Mouse (Mus musculus) spleen, embryonic (tissue): ENCODE data around the gene Wdr66.
"Not testable (repeated sequence)": the region's sequence is repeated elsewhere in the genome, so short reads cannot be mapped to it uniquely, and the experiment has no call there.

Experiments
- CTCF ChIA-PET: fragments of 350-600 bp; sonication (Branson Sonifier 250); formaldehyde crosslinking; loops from one replicate; lab custom pipeline; 2022; lab: Charles Lee

Gene Wdr66

DNA sequence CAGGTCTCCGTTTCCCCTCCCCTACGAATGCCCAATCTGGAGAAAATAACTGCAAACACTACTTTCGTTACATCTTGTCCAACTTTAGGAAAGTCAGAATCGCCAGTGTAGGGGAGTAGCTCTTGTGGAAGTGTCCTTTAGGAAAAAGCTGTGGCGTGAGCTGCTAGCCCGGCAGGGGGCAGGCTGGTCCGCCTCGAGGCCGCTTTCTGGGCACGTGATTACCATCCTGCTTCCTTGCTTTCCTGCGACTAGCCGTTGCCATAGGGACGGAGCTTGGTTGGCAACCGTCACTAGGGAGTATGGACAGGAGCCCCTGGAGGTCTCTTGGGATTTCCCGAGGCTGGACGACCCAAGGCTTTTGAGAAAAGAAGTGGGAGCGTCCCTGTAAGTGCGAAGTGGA is at the start of gene Wdr66:
Wdr66 (plus strand) TSS at position 269 of the 400 bp plus-strand sequence.
- CTCF ChIA-PET, result no interaction called here

DNA sequence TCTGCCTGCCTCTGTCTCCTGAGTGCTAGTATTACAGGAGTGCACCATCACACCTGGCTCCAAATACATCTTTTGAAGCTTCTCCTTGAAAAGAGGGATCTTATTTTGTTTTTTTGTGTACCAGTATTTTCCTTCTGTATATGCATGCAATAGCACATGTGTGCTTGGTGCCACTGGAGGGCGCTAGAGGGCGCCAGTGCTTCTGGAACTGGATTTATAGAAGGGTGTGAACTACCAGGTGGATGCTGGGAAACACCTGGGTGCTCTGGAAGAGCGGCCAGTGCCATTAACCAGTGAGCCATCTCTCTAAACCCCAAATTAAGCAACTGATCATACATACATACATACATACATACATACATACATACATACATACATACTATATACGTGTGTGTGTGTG is 49.1 kb upstream of the Wdr66 start:
- CTCF ChIA-PET, result not testable (repeated sequence)

DNA sequence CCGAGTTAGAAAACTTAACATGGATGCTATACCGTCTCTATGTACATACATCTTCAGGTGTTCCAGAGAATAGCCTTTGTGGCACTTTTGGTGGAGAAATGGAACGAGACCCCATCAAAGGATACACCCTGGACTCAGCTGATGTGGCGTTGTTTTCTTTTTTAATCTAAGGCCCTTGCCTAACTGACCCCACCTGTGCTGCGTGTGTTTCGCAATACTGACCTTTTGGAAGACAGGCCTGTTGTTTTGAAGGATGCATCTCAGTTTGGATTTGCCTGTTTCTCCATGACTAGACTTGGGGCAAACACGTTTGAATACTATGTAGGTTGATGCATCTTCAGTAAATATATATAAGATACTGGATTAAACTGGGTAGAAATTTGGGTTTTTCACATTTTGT is 48.3 kb upstream of the Wdr66 start:
- CTCF ChIA-PET, result not testable (repeated sequence)

DNA sequence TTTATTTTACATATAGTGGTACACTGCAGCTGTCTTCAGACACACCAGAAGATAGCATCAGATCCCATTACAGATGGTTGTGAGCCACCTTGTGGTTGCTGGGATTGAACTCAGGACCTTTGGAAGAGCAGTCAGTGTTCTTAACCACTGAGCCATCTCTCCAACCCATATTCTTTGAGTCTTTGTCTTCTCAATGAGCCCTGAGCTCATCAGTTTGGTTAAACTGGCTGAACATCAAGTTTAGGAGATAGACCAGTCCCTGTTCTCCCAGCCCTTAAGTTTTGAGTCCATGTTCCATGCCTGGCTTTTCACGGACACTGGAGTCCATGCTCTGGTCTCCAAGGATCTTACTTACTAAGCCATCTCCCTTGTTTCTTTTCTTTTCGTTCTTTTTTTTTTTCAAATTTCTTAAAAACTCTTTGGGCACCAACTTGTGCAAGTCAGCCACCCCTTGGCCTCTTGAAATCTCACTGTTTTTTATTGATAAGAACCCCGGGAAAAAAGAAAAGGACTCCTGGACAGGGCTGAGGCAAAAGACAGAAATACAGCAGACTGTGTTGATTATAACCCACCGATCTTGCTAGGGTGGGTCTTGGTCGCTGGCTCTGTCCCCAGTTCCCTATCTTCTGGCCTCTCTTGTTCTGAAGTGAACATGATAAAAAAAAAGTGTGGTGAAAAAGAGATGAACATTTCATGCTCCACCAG is 29.4 kb upstream of the Wdr66 start:
- CTCF ChIA-PET, result not testable (repeated sequence)

DNA sequence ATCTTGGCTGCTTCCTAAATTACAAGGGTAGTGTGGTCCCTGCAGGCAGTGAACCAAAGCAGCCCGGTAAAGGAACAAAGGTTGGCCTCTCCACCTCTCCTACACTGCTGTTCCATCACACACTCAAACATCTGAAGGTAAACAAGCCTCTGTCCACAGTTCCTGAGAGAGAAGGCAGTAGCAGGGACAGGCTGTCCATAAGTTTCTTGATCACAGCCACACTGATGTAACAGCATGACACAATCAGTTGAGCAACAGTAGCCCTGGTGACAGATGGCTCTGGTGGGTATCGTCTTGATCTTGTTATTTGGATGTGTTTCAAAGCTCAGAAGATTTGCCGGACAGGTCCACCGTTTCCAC is 28.9 kb upstream of the Wdr66 start:
- CTCF ChIA-PET, result no interaction called here

DNA sequence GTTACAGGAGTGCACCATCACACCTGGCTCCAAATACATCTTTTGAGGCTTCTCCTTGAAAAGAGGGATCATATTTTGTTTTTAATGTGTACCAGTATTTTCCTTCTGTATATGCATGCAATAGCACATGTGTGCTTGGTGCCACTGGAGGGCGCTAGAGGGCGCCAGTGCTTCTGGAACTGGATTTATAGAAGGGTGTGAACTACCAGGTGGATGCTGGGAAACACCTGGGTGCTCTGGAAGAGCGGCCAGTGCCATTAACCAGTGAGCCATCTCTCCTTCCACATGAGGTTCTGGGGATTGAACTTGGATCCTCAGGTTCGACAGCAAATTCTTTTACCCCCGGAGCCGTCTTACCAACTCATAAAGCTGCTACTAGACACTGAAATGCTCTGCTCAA is 28.0 kb upstream of the Wdr66 start:
- CTCF ChIA-PET, result not testable (repeated sequence)

DNA sequence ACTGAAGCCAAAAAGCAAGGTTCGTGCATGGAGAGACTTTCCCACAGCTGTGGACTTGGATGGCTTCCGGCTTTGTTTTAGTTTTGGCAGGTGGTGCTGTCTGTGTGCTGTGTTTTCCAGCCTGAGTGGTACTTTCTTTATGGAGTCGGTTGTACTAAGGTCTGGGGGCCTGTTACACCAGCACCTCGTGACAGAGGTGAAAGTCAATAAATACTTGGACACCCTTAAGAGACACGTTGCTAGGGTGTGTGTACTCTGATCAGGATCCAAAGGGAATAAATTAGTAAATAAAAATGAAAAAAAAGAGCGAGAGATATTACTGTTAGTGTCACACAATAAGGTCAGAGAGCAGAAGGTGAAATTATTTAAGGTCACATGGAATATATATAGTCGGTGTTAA is 25.1 kb upstream of the Wdr66 start:
- CTCF ChIA-PET, result no interaction called here

DNA sequence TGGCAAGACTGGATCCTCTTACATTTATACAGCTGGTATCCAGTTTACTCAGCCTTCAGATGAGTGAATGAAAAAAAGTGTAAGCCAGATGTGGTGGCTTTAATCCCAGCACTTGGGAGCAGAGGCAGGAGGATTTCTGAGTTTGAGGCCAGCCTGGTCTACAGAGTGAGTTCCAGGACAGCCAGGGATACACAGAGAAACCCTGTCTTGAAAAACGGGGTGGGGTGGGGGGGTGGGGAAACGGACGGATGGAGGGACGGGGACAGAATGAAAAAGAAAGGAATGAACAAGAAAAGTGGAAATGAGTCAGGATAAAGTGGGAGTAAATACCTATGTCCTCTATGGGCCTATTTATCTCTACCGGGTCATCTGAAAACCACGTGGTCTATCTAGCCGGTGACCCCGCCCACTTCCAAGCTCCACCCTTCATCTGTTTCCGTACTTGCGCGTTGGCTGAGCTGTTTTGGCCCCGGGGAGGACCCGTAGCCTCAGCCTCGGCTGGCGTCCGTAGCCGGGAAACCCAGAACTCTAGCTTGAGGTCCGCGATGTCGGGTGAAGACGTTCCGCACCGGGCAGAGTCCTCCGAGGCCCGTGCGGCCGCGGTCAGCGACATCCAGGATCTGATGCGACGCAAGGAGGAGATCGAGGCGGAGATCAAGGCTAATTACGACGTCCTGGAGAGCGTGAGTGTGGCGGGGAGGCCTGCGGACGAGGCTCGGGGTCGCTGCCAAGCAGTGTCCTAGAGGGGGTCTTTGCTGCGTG is 24.0 kb upstream of the Wdr66 start:
- CTCF ChIA-PET, result interaction anchor here (0.6 to 0.7 kb wide), 2 partner anchors 18 to 161 kb away, joined by 4 to 5 read pairs; no protein-coding TSS in a partner anchor

DNA sequence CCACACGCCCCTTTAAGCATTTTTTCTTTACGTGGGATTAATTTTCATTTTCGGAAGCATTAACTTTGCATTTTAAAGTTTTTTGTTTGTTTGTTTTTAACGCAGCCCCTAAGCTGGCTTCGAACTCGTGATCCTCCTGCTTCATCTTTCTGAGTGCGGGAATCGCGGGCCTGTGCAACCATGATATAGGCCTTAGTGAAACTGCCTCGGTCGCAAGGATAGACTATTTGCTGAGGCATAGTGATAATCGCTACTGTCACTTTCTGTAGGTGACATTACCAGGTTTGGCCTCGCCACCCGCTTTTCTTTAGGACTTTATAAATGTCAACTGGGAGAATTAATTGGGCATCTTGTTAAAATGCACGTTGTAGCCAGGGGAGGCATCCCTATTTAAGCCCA is 23.4 kb upstream of the Wdr66 start:
- CTCF ChIA-PET, result interaction anchor here (0.6 to 0.7 kb wide), 2 partner anchors 17 to 162 kb away, joined by 4 to 5 read pairs; no protein-coding TSS in a partner anchor

DNA sequence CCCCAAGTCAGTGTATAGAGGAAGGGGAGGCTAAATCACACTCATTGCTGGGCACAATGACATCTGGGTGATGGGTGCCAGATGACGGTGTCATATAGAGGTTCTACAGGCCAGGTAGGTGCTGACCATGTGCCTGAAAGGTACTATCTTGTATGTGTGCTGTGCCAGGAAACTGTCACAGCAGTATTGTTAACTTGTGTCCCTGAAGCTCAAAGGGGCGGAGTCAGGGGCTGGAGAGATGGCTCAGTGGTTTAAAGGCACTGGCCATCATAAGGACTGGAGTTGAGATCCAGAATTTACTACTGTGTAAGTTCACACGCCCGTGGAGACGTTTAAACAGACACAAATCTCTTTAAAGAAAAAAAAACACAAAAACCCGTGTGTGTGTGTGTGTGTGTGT is 22.6 kb upstream of the Wdr66 start:
- CTCF ChIA-PET, result no interaction called here

DNA sequence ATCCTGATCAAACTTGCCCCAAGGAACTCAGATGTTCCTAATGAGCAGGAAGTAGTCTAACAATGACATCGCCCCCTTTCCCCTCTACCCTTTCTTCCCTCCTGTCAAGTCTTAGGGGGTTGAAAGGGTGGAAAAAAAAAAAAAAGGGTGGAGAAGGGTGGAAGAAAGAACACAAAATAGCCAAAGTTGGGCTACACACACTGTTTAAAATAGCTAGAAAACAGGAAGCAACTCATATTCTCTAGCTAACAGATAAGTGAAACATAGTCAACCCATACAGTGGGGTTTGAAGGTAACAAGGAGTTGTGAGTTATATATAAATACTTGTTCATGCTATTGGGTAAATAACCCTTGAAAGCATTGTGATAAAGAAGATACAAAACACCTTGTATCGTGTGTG is 19.7 kb upstream of the Wdr66 start:
- CTCF ChIA-PET, result no interaction called here

DNA sequence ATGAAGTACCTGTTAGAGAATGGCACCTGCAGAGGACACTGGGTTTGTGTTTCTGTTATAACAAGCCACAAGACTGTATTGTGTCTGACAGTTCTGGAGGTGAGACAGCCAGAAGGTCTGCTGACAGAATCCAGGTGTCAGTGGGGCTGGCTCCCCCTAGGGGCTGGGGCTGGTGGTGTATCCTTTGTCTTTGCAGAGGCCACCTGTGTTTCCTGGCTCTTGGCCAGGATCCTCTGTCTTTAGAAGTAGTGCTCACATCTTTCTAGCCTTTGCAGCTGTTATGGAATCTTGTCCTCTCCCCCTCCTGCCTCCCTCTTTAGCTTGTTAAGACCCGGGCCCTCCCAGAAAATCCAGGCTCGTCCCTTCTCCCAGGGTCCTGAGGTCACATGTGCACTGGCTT is 16.2 kb upstream of the Wdr66 start:
- CTCF ChIA-PET, result interaction anchor here (0.7 kb wide), 1 partner anchor 258 kb away, joined by 3 read pairs; no protein-coding TSS in a partner anchor

DNA sequence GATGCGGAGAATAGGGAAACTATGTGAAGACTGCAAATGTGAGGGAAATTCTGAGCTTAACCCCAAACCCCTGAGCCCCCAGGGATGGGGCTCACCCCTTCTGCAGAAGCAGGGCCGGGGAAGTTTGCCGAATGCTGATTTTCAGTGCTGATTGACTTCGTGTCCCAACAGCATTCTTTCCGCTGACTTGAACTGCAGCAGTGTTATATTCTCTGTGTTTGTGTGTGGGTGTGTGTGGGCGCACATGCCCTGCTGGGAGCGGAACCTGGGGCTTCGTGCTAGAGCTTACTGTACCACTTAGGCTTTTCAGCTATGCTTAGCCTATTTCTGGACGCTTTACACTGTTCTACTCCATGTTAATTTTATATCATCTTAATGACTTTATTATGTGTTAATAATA is 15.5 kb upstream of the Wdr66 start:
- CTCF ChIA-PET, result no interaction called here

DNA sequence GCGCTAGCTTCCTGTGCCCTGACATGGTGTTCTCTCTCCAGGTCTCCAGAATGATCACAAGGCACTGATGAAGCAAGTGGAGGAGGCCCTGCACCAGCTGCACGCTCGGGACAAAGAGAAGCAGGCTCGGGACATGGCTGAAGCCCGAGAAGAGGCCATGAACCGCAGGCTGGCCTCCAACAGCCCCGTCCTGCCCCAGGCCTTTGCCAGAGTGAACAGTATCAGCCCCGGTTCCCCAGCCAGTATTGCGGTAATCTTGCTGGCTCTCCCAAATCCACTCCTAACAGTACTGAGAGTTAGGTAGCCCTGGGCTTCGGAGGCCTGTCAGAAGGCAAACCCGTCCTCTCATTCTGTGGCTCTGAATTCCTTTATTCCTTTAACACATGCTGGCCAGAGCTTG is 12.4 kb upstream of the Wdr66 start:
- CTCF ChIA-PET, result no interaction called here

DNA sequence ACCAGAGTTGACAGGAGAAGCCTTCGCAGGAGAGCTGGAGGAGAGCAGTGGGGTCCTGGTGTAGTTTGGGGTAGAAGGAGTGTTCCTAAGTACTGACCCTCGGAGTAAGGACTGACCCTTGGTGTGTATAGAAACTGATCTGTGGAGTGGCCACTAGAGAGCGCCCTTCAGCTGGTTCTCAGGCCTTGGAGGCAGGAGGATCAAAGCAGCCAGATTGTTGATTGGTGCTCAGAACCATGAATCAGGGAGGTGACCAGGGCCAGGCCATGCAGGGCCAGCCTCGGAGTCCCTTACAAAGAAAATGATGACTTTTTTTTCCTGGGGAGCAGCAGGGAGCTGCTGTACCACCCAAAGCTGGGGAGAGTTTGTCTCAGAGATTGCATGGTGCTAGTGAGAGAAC is 6.4 kb upstream of the Wdr66 start:
- CTCF ChIA-PET, result interaction anchor here (0.6 kb wide), 1 partner anchor 17 kb away, joined by 5 read pairs; no protein-coding TSS in a partner anchor

DNA sequence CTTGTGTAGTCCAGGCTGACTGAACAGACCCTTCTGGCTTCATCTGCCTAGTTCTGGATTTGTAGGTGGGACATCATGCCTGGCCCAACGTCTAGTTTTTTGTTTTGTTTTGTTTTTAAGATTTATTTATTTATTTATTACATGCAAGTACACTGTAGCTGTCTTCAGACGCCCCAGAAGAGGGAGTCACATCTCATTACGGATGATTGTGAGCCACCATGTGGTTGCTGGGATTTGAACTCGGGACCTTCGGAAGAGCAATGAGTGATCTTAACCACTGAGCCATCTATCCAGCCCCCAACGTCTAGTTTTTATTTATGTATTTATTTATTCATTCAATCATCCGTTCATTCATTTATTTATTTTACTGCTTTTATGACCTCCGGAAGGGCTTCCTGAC is 512 bp upstream of the Wdr66 start:
- CTCF ChIA-PET, result no interaction called here

DNA sequence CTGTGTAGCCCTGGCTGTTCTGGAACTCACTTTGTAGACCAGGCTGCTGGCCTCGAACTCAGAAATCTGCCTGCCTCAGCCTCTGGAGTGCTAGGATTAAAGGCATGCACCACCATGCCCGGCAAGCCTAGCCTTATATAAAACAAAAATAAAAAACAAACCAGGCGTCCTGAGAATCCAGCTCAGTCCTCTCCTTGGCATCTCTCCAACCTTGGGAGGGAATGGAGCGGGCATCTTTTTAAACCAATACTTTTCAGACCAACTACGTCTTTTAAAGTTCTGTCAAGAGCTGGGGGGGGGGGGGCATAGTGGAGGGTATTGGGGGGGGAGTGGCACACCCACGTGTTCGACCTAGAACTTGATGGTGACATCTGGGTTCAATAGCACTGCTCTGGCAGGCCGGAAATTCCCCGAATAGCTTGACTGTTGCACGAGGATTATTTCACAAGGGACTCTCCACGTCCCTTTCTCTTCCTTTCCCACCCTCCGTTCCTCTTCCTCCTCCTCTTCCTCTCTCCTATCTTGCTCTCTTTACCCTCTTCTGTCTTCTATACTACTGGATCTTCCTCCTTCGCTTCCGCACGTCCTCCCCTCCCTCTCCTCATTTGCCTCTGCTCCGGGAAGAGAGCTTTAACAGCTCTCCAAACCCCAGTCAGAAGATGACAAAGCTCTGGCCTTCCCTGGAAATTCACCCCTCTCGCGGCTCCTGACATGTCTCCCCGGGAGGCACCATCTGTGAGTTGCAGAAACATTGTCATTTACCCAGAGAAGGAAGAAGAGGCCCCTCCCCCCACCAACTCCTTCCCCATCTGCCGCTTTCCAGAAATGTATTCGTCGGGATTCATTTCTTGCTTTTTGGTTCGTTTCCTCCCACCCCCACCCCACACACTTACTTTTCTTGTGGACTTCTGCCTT is 5.2 kb downstream of the Wdr66 start:
- CTCF ChIA-PET, result interaction anchor here (1.0 kb wide), 1 partner anchor 16 kb away, joined by 4 read pairs; no protein-coding TSS in a partner anchor

DNA sequence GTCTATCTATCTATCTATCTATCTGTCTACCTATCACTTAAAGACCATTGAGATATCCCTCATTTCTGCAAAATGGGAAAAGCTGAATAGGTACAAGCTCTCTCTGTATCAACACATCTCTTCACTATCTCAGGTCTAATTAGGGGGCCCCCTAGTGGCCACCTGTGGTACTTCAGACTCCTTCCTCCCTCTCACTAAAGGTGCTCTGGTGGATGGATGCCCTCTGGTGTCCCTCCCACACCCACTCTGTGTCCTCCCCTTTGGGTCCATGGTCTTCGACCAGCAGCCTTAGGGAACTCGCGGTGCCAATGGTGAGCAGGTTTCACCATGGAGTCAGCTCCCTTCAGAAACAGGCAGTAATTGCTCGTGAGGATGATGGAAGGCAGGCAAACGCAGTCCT is 7.1 kb downstream of the Wdr66 start:
- CTCF ChIA-PET, result interaction anchor here (0.5 to 0.6 kb wide), 5 partner anchors 27 to 161 kb away, joined by 3 to 4 read pairs (median 3); no protein-coding TSS in a partner anchor

DNA sequence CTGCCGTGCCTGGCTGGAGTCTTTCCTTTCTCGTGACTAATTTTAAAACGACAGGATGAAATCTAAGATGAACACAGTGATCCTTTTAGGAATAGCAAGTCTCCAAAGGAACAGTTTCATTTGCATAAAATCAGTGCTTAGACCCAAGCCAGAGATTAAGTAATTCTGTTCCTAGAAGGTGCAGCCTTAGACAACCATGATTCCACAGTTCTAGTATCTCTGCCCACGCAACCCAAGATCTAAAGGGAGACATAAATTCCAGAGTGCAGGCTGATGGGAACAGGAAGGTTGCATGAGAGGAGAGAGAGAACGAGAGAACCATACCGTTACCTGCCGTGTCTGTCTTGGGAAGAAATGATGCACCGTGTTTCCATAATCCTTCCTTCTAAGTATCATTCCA is 8.8 kb downstream of the Wdr66 start:
- CTCF ChIA-PET, result interaction anchor here (0.7 to 0.9 kb wide), 2 partner anchors 19 to 57 kb away, joined by 3 read pairs; no protein-coding TSS in a partner anchor

DNA sequence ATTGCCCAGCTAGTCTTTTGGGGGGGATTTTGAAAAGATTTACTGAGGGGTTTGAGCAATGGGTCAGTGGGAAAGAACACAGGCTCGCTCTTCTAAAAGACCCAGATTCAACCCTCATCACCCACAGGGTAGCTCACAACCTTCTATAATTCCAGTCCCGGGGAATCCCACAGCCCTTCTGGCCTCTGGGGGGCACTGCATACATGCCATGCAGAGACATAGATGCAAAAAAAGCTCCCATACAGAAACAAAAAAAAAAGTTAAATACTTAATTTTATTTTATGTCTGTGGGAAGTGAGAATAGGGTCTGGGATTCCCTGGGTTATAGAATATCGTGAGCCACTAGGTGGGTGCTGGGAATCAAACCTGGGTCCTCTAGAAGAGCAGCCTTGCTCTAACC is 15.0 kb downstream of the Wdr66 start:
- CTCF ChIA-PET, result no interaction called here
